Mouse (Mus musculus): ENCODE results near the gene Cep57l1. TPM values are rescaled to one million over a fixed set of nuclear protein-coding genes. Genes with fewer than 3 reads are reported as not detected.
"Not testable (repeated sequence)": the region's sequence is repeated elsewhere in the genome, so short reads cannot be mapped to it uniquely, and the experiment has no call there.

Gene Cep57l1
- polyA plus RNA-seq, 1 experiment from 2014 or later = 5.3 TPM

DNA sequence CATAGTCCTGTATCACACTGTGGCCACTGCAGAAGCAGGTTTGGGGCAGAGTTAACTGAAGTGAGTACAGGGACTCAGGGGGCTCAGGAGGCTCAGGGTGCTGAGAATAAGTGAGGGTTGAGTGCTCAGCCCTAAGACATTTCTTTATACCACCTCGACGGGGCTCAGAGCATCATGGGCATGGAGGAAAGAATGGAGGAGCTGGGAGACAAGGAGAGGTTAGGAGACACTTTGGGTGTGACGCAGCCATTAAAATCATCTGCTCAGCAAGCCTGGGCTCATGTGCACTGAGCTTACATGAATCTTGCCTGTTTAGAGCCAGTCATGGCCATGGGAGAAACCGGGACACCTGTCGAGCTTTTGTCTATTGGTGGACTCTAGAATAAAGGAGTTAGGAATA is 10.7 kb upstream of the Cep57l1 start:
- H3K4me2 ChIP-seq (replicated peaks; ENCODE audit: low read depth) = no peak overlapping the region
- TF ChIP-seq CTCF (IDR thresholded peaks at IDR 0.05; ENCODE audit: low read depth) (no peak), EP300 (optimal IDR thresholded peaks at IDR 0.05) (no peak)
- no peak overlapping the region for H3K4me3 ChIP-seq (ENCODE audit: low read depth, low read length)
- no peak for DNase-seq (ENCODE audit: low spot score)
- ATAC-seq (ENCODE audit: low FRiP score, low TSS enrichment) = no peak
- no peak overlapping the region for H3K9ac ChIP-seq (ENCODE audit: low read length)
- H3K9me3 ChIP-seq (ENCODE audit: control insufficient read depth, low read length) = no peaks in the 10 kb centered on the region
- no peaks in the 10 kb centered on the region for H3K27me3 ChIP-seq (ENCODE audit: control insufficient read depth, insufficient read depth, low read length)
- H3K27ac ChIP-seq (replicated peaks) = no peak overlapping the region
- H3K4me1 ChIP-seq (replicated peaks; ENCODE audit: control insufficient read depth, insufficient read depth) = no peaks in the 10 kb centered on the region
- 89% methylated on average over 5 of the region's 5 CpGs for WGBS
- no peaks in the 10 kb centered on the region for H3K36me3 ChIP-seq (ENCODE audit: control insufficient read depth, insufficient read depth, low read length)

DNA sequence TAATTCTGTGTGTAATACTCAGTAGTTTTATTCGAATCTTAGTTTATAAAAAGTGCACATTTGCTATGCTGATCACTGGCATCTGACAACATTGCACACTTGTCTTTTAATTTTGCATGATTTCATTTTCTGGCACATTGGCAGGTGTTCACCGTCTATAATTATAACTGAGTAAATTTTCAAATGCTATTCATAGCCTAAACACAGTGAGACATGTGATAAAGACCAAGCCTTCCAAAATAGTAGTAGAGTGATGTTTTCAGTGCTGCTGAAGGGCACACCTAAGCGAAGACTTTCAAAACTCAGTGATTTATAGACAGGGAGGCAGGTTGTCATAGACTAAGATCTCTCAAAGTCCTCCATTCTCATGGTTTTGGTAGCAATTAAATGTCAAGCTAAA is 9.6 kb upstream of the Cep57l1 start:
- no peaks in the 10 kb centered on the region for H3K36me3 ChIP-seq (ENCODE audit: control insufficient read depth, insufficient read depth, low read length)

GRCm38 (mm10) chr10:41818733-41819070 is 9.0 kb upstream of the Cep57l1 start:
- not testable (repeated sequence) for H3K4me2 ChIP-seq (replicated peaks; ENCODE audit: low read depth); H3K4me3 ChIP-seq (ENCODE audit: low read depth, low read length); ATAC-seq (ENCODE audit: low FRiP score, low TSS enrichment); H3K9ac ChIP-seq (ENCODE audit: low read length); H3K4me1 ChIP-seq (replicated peaks; ENCODE audit: control insufficient read depth, insufficient read depth); H3K9me3 ChIP-seq (ENCODE audit: control insufficient read depth, low read length); H3K27me3 ChIP-seq (ENCODE audit: control insufficient read depth, insufficient read depth, low read length); H3K36me3 ChIP-seq (ENCODE audit: control insufficient read depth, insufficient read depth, low read length); H3K27ac ChIP-seq (replicated peaks); DNase-seq (ENCODE audit: low spot score)
- whole genome bisulfite sequencing = 84% methylated on average over 6 of the region's 6 CpGs

More for the DNA sequence above, 9.6 kb upstream of the Cep57l1 start:
- H3K4me1 ChIP-seq (replicated peaks; ENCODE audit: control insufficient read depth, insufficient read depth) = no peaks in the 10 kb centered on the region
- ATAC-seq (ENCODE audit: low FRiP score, low TSS enrichment) (no peak), DNase-seq (ENCODE audit: low spot score) (no peak)
- H3K27me3 ChIP-seq (ENCODE audit: control insufficient read depth, insufficient read depth, low read length) = no peaks in the 10 kb centered on the region
- TF ChIP-seq EP300 (optimal IDR thresholded peaks at IDR 0.05) = no peak
- TF ChIP-seq CTCF (IDR thresholded peaks at IDR 0.05; ENCODE audit: low read depth) = no peak
- no peak overlapping the region for H3K27ac ChIP-seq (replicated peaks)
- H3K9ac ChIP-seq (ENCODE audit: low read length) = no peak overlapping the region
- H3K9me3 ChIP-seq (ENCODE audit: control insufficient read depth, low read length) = no peaks in the 10 kb centered on the region
- no peak overlapping the region for H3K4me2 ChIP-seq (replicated peaks; ENCODE audit: low read depth)
- H3K4me3 ChIP-seq (ENCODE audit: low read depth, low read length) = no peak overlapping the region
- 47% methylated on average over 3 of the region's 3 CpGs for WGBS

DNA sequence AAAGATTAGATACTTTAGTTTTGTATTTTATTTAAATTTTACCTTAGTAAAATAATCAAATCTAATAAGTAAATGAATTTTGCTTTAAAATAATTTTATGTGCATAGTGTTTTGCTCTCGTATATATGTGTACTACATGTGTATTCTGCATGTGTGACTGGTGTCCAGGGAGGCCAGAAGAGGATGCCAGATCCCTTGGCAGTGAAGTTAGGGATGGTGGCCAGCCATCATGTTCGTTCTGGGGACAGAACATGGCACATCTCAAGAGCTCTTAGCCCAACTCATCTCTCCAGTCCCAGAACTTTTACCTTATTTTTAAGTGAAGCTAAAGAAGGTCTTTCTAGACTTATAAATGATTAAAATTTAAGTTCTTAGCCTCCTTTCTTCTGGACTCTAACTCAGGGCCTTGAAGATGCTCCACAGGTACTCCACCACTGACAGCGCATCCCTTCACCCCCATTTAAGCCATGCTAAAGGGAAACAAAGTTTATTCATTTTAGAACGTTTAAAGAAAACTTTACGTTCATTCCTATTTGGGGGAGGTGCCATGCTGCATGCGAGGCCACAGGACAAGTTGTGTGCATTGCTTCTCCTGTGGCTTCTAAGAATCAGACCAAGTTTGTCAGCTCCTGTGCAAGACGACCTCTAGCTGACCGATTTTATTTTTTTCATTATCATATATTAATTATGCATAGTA is 8.5 kb upstream of the Cep57l1 start:
- Histone ChIP-seq H3K27me3 (ENCODE audit: control insufficient read depth, insufficient read depth, low read length) (no peaks in the 10 kb centered on the region), H3K4me2 (replicated peaks; ENCODE audit: low read depth) (no peak overlapping the region), H3K4me1 (replicated peaks; ENCODE audit: control insufficient read depth, insufficient read depth) (0 out of 2 replicates have a peak, but pooled peaks cover under 1% of the 10 kb centered on the region), H3K9ac (ENCODE audit: low read length) (no peak overlapping the region), H3K4me3 (ENCODE audit: low read depth, low read length) (no peak overlapping the region), H3K27ac (replicated peaks) (no peak overlapping the region), H3K9me3 (ENCODE audit: control insufficient read depth, low read length) (no peaks in the 10 kb centered on the region), H3K36me3 (ENCODE audit: control insufficient read depth, insufficient read depth, low read length) (no peaks in the 10 kb centered on the region)
- DNase-seq (ENCODE audit: low spot score) (no peak), ATAC-seq (ENCODE audit: low FRiP score, low TSS enrichment) (no peak)
- WGBS = 84% methylated on average over 8 of the region's 8 CpGs
- TF ChIP-seq CTCF (IDR thresholded peaks at IDR 0.05; ENCODE audit: low read depth) (no peak), EP300 (optimal IDR thresholded peaks at IDR 0.05) (no peak)

DNA sequence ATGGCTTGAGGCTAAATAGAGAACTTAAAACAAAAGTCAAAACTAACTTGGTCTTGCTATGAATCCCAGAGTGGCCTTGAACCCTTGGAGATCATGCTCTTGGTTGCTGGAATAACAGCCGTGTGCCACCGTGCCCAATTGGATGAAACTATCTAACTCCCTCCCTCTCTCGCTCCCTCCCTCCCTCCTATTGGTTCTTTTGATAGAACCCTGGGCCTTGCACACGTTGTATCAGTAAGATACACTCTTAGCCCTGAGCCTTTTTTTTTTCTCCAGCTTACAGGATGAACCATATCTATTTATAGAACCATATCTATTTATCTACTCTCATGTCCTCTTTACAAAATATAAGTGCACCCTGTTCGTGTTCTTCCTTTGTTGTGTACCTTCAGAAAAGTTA is 6.8 kb upstream of the Cep57l1 start:
- ATAC-seq (ENCODE audit: low FRiP score, low TSS enrichment) = no peak
- no peaks in the 10 kb centered on the region for H3K9me3 ChIP-seq (ENCODE audit: control insufficient read depth, low read length)
- no peak overlapping the region for H3K9ac ChIP-seq (ENCODE audit: low read length)
- no peaks in the 10 kb centered on the region for H3K36me3 ChIP-seq (ENCODE audit: control insufficient read depth, insufficient read depth, low read length)
- TF ChIP-seq EP300 (optimal IDR thresholded peaks at IDR 0.05) (no peak), CTCF (IDR thresholded peaks at IDR 0.05; ENCODE audit: low read depth) (no peak)
- no peaks in the 10 kb centered on the region for H3K27me3 ChIP-seq (ENCODE audit: control insufficient read depth, insufficient read depth, low read length)
- 84% methylated on average over 5 of the region's 5 CpGs for WGBS
- 0 out of 2 replicates have a peak, but pooled peaks cover 3% of the 10 kb centered on the region for H3K4me1 ChIP-seq (replicated peaks; ENCODE audit: control insufficient read depth, insufficient read depth)
- H3K4me3 ChIP-seq (ENCODE audit: low read depth, low read length) = no peak overlapping the region
- no peak overlapping the region for H3K27ac ChIP-seq (replicated peaks)
- DNase-seq (ENCODE audit: low spot score) = no peak
- H3K4me2 ChIP-seq (replicated peaks; ENCODE audit: low read depth) = no peak overlapping the region

GRCm38 (mm10) chr10:41814305-41814853 is 4.7 kb upstream of the Cep57l1 start:
- Histone ChIP-seq H3K4me2 (replicated peaks; ENCODE audit: low read depth) (no peak overlapping the region), H3K27me3 (ENCODE audit: control insufficient read depth, insufficient read depth, low read length) (no peaks in the 10 kb centered on the region), H3K4me1 (replicated peaks; ENCODE audit: control insufficient read depth, insufficient read depth) (0 out of 2 replicates have a peak, but pooled peaks cover 3% of the 10 kb centered on the region), H3K9ac (ENCODE audit: low read length) (no peak overlapping the region), H3K36me3 (ENCODE audit: control insufficient read depth, insufficient read depth, low read length) (no peaks in the 10 kb centered on the region), H3K27ac (replicated peaks) (no peak overlapping the region), H3K9me3 (ENCODE audit: control insufficient read depth, low read length) (no peaks in the 10 kb centered on the region), H3K4me3 (ENCODE audit: low read depth, low read length) (no peak overlapping the region)
- no peak for DNase-seq (ENCODE audit: low spot score)
- no peak for ATAC-seq (ENCODE audit: low FRiP score, low TSS enrichment)
- TF ChIP-seq EP300 (optimal IDR thresholded peaks at IDR 0.05) (no peak), CTCF (IDR thresholded peaks at IDR 0.05; ENCODE audit: low read depth) (no peak)
- WGBS = 85% methylated on average over 6 of the region's 6 CpGs
